Mouse (Mus musculus): ENCODE data around the gene Man2a2. TPM values are rescaled to one million over a fixed set of nuclear protein-coding genes. Genes with fewer than 3 reads are reported as not detected.

The Man2a2 gene
- polyA plus RNA-seq, 1 experiment from 2014 or later = 2.1 TPM

DNA sequence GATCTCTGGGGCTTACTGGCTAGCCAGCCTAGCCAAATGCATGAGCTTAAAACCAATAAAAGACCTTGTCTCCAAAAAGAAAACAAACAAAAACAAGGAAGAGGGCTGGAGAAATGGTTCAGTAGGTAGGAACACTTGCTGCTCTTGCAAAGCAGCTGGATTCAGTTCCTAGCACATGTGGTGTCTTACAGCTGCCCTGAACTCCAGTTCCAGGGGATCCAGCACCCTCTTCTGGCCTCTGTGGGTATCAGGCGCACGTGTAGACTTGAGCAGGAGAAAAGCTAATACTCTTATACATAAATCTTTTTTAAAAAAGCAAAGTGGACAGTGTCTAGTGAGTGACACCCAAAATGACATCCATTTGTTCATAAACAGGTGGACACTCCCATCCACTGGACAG, 69.7 kb downstream of the Man2a2 start:
- Histone ChIP-seq H3K9me3 (ENCODE audit: low read length) (no peaks in the 10 kb centered on the region), H3K4me2 (ENCODE audit: low read depth, low read length) (no peak overlapping the region), H3K9ac (replicated peaks) (no peak overlapping the region), H3K4me3 (ENCODE audit: low read depth, low read length) (no peak overlapping the region), H3K36me3 (replicated peaks; ENCODE audit: insufficient read depth, low read length) (peaks cover 76% of the 10 kb centered on the region), H3K27me3 (ENCODE audit: insufficient read depth, low read length) (no peaks in the 10 kb centered on the region), H3K4me1 (ENCODE audit: insufficient read depth) (0 out of 2 replicates have a peak, but pooled peaks cover 4% of the 10 kb centered on the region), H3K27ac (ENCODE audit: low read depth) (no peak overlapping the region)
- ATAC-seq (no peak), DNase-seq (no peak)
- TF ChIP-seq CTCF (IDR thresholded peaks at IDR 0.05; ENCODE audit: low read depth) (peak; percentile 42), EP300 (IDR thresholded peaks at IDR 0.05; ENCODE audit: low read depth) (no peak)
- WGBS (ENCODE audit: insufficient replicate concordance) = 93% methylated on average over 2 of the region's 2 CpGs

DNA sequence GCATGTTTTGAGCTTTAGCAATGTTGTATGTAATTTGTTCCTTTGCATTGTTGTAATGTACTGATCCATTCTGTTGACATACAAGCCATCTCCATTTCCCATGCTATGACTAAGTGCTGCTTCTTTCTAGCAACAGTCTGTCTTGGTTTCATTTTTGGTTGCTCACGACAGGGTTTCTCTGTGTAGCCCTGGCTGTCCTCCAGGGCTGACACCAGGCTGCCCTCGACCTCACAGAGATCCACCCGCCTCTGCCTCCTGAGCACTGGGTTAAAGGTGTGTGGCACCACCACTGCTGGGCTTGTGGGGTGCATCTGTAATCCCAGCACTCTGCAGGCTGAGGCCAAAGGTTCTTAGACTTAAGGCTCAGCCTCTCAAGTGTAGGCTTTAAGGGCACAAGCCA, 71.6 kb downstream of the Man2a2 start:
- ATAC-seq (no peak), DNase-seq (no peak)
- no peak overlapping the region for H3K9ac ChIP-seq (replicated peaks)
- no peak overlapping the region; the same call in 1 of the 2 replicates for H3K4me2 ChIP-seq (ENCODE audit: low read depth, low read length)
- no peak overlapping the region for H3K4me3 ChIP-seq (ENCODE audit: low read depth, low read length)
- no peak for TF ChIP-seq EP300 (IDR thresholded peaks at IDR 0.05; ENCODE audit: low read depth)
- no peak for TF ChIP-seq CTCF (IDR thresholded peaks at IDR 0.05; ENCODE audit: low read depth)
- H3K27me3 ChIP-seq (ENCODE audit: insufficient read depth, low read length) = no peaks in the 10 kb centered on the region
- no peaks in the 10 kb centered on the region for H3K9me3 ChIP-seq (ENCODE audit: low read length)
- H3K36me3 ChIP-seq (replicated peaks; ENCODE audit: insufficient read depth, low read length) = peaks cover 57% of the 10 kb centered on the region
- 0 out of 2 replicates have a peak, but pooled peaks cover 8% of the 10 kb centered on the region for H3K4me1 ChIP-seq (ENCODE audit: insufficient read depth)
- 79% methylated on average over 3 of the region's 3 CpGs for WGBS (ENCODE audit: insufficient replicate concordance)
- no peak overlapping the region for H3K27ac ChIP-seq (ENCODE audit: low read depth)

Other genes starting within 250 kb of the Man2a2 start
- 11.7 and 13.5 TPM in 2 replicates for gene Sema4b, start 184.5 kb downstream of the Man2a2 start, polyA plus RNA-seq (2015; fragmentation: Nextera tagmentation; extraction: Ambion mirVana)
- 79.4 and 89.2 TPM in 2 replicates for gene Cib1, start 138.6 kb downstream of the Man2a2 start, polyA plus RNA-seq (2015; fragmentation: Nextera tagmentation; extraction: Ambion mirVana)
- 1.5 and 1.6 TPM in 2 replicates for gene Gdpgp1, start 138.5 kb downstream of the Man2a2 start, polyA plus RNA-seq (2015; fragmentation: Nextera tagmentation; extraction: Ambion mirVana)
- gene Ttll13, start 125.0 kb downstream of the Man2a2 start, polyA plus RNA-seq (2015; fragmentation: Nextera tagmentation; extraction: Ambion mirVana) = 0.43 TPM in 2 replicates
- gene Ngrn, start 110.2 kb downstream of the Man2a2 start, polyA plus RNA-seq (2015; fragmentation: Nextera tagmentation; extraction: Ambion mirVana) = 20.9 and 23.1 TPM in 2 replicates
- 2.5 and 2.9 TPM in 2 replicates for gene Vps33b, start 101.7 kb downstream of the Man2a2 start, polyA plus RNA-seq (2015; fragmentation: Nextera tagmentation; extraction: Ambion mirVana)
- gene Prc1, start 76.9 kb downstream of the Man2a2 start, polyA plus RNA-seq (2015; fragmentation: Nextera tagmentation; extraction: Ambion mirVana) = 48.3 and 57.6 TPM in 2 replicates
- 1.2 and 1.6 TPM in 2 replicates for gene Rccd1, start 46.9 kb downstream of the Man2a2 start, polyA plus RNA-seq (2015; fragmentation: Nextera tagmentation; extraction: Ambion mirVana)
- 4.9 and 7.2 TPM in 2 replicates for gene Unc45a, start 30.4 kb downstream of the Man2a2 start, polyA plus RNA-seq (2015; fragmentation: Nextera tagmentation; extraction: Ambion mirVana)
- gene Hddc3, start 28.3 kb downstream of the Man2a2 start, polyA plus RNA-seq (2015; fragmentation: Nextera tagmentation; extraction: Ambion mirVana) = 3.1 TPM in 2 replicates
- 16.3 and 16.8 TPM in 2 replicates for gene Fes, start 16.6 kb upstream of the Man2a2 start, polyA plus RNA-seq (2015; fragmentation: Nextera tagmentation; extraction: Ambion mirVana)
- gene Furin, start 34.1 kb upstream of the Man2a2 start, polyA plus RNA-seq (2015; fragmentation: Nextera tagmentation; extraction: Ambion mirVana) = 17.7 and 18.0 TPM in 2 replicates
- 8.1 and 11.8 TPM in 2 replicates for gene Blm, start 163.7 kb upstream of the Man2a2 start, polyA plus RNA-seq (2015; fragmentation: Nextera tagmentation; extraction: Ambion mirVana)

All from liver, postnatal 0 days (tissue).